Mouse (Mus musculus) embryo, embryonic 9.5 days (tissue): ENCODE measurements around the gene Jup.
A peak's percentile ranks its signal among the peaks of the same experiment; 100 is the strongest.
"Not testable (repeated sequence)": the region's sequence is repeated elsewhere in the genome, so short reads cannot be mapped to it uniquely, and the experiment has no call there.

Source experiments
- DNase-seq: peaks from one replicate; pipeline ENCODE4 v3.0.0-alpha.2; 2017; ENCODE audit errors: extremely low spot score

Jup gene

DNA sequence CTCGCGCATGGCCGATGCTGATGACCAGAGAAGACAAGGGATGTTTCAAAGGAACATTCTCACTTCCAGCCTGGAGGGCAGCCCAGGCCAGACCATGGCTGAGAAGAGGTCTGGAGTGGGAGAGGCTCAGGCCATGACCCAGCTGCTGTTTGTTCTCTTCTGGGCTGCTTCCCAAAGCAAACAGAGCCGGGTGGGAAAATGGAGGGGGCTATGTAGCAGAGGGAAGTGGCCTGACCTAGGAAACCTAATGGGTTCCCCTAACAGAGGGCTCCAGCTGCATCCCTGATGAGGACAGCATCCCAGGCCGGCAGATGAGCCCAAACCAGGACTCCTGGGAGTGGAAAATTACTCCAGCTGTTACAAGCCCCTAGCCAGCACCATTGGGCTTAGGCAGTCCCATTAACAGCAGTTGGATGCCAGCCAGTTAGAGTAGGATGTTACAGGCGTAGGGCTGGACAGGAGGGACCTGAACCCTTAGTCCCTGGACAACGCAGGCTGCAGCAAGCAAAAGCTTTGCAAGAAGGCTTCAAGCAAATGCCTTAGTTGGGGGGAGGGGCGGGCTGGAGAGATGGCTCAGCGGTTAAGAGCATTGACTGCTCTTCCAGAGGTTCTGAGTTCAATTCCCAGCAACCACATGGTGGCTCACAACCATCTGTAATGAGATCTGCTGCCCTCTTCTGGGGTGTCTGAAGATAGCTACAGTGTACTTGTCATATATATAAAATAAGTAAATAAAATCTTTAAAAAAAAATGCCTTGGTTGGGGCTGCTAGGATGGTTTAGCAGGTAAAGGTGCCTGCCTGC lies 6.3 kb downstream of the Jup start:
- no peak for DNase-seq

GRCm38 (mm10) chr11:100389931-100390445 lies 7.6 kb downstream of the Jup start:
- DNase-seq: no peak

DNA sequence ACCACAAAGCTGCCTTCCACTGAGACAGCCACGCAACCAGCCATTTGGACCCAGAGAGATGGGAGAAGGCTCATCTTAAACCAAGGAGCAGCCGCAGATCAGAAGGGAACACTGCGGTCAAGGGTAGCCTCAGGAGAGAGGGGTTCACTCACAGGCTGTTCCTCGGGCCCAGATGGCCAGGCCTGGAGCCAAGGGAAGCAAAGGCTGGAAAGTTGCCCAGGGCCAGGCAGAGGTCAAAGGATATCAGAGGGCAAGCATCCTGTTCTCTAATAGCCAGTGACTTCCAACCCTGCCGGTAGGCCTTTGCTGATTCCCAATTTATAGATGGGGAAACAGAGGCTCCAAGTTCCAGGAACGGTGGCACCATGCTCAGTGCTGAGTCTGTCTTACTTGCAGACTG lies 9.0 kb downstream of the Jup start:
- DNase-seq: no peak

DNA sequence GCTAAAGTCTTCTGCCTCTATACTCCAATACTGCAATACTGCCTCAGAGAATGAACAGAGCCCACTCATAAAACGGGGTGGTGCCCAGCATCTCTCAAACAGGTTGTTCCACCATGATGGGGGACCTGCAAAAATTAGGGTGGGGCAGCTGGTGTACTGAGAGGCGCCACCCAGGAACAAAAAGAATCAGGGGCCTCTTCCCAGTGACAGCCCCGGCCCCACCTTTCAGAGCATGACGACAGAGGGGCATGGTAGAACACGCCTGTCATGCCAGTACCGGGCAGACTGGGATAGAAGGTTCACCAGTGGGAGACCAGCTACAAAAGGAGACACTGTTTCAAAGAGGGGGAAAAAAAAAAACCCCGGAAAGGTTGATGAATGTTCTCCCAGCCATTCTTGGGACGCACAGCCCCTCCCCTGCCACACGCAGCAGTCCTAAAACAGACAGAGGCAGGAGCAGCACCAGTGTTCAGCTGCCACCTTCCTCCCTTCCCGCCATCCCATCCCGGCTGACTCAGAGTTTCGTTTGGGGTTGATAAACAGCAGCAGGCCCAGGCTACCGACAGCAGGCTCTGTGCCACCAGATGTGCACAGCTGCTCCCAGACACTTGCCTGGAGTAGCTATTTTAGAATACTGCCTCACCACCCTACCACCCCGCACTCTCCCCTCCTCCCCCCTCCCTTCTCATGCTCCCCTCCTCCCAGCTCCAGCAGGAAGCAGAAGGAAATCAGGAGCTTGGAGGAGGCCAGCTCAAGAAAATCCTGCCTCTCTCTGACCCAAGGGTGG lies 9.8 kb downstream of the Jup start:
- DNase-seq: peak; percentile 23

- DNase-seq: no peak
These were observed 10.5 kb downstream of the Jup start for GRCm38 (mm10) chr11:100387111-100387510.

DNA sequence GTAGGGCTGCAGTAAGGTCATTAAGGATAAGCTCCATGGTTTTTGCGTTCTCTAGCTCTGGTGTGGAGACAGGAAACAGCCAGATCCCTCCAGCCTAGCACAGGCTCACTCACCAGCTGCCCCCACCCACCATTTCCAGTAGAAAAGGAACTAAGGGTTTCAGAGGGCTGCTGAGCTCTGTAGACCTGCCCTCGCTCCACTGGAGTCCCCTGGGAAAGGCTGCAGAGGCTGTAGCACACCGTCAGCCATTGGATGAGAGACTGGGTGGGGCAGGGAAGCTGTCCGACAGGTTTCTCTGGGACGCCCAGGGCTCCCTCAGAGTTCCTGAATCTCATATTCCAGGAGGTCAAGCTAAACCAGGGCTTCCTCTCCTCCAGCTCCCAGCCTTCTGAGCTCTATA lies 11.0 kb downstream of the Jup start:
- DNase-seq: no peak

- DNase-seq: no peak
These were observed 12.5 kb downstream of the Jup start for GRCm38 (mm10) chr11:100385016-100385415.

DNA sequence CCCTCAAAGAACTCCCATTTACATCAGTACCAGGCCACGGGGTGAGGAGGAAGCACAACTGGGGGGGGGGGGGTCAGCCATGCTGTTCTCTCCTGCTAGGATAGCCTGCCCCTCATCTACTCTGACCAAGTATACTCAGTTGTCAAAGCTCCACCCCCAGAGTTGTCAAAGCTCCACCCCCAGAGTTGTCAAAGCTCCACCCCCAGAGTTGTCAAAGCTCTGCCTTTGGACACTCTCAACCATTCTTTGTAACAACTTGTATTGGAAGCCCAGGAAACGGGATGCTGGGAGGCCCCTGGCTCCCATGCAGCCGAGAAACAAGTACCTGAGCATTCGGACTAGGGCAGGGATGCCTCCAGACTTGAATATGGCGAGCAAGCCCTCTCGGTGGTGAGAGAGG lies 14.9 kb downstream of the Jup start:
- no peak for DNase-seq

DNA sequence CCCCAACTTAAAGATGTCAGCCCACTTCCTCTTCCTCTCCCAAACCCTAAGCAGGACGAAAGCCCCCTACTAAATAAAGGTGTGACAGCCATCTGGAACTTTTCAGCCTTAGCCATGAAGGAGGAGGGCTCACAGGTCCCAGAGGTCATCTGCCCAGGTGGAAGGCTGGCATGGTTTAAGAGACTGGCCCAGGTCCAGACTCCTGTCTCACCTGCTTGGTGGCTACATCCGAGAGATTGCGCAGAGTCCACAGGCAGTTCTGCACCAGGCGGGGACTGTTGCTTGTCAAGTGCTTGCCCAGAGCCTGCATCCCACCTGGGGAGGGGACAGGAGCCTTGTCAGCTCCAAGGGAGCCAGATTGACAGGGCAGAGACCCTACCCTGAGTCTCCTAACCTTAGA lies 18.3 kb downstream of the Jup start:
- no peak for DNase-seq

- DNase-seq: no peak
These were observed 19.1 kb downstream of the Jup start for GRCm38 (mm10) chr11:100378446-100378845.

- DNase-seq: no peak
These were observed 19.6 kb downstream of the Jup start for GRCm38 (mm10) chr11:100377989-100378388.

DNA sequence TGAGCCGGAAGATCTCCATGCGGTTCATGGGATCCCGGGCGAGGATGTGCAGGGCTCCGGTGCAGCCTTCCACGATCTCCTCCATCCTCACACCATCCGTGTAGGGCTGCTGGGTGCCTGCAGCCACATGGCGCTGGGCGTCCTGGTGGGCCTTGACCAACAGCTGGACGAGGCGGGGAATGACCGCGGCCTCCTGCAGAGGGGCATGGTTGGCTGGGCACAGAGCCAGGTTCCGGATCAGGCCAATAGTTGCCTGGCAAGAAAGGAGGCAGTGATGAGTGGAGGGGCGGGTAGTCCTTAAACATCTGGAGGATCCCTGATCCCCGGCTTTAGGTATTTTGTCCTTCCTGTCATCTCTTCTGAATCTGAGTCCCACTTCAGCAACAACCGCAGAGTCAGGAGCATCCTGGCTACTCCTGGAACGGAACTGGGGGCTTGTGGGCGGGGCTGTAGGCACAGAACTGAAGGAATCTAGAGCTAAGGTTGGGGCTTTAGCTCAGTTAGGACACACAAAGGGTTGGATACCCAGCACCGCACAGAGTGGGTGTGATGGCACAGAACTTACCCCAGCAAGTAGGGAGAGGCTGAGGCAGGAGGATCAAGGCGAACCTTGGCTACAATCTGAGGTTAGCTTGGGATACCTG lies 20.7 kb downstream of the Jup start:
- no peak for DNase-seq

DNA sequence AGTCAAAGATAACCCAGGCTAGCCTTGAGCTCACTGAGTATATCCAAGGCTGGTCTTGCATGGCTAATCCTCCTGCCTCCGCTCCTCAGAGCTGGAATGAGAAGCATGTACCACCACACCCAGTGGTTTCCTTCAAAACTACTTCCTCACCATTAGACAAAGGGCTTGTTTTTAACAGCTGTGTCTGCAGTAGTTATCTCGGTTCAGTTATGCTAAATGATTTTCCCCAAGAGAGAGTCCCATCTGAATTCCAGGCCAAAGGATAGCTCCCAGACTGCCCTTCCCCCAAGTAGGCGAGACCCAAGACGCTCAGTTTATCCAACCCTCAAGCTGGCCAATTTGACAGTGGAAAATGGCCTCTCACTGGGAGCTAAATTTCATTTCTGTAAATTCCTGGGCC lies 21.6 kb downstream of the Jup start:
- DNase-seq: no peak

DNA sequence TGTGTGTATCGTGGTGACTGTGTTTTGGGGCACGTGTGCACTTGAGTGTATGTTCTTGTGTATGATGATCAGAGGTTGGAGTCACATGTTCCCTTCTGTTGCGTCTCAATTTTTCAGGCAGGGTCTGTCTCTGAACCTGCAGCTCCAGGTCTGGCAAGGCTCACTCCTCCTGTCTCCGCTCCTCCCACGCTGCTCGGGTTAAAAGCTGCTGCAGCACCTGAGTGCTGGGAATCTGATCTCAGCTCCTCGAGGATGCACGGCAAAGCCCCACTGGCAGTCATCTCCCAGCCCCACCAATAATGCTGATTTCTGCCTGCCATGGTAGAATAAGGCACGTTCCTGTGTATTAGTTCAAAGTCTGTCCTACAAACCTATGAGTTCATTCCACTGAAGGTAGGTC lies 22.4 kb downstream of the Jup start:
- DNase-seq: no peak

DNA sequence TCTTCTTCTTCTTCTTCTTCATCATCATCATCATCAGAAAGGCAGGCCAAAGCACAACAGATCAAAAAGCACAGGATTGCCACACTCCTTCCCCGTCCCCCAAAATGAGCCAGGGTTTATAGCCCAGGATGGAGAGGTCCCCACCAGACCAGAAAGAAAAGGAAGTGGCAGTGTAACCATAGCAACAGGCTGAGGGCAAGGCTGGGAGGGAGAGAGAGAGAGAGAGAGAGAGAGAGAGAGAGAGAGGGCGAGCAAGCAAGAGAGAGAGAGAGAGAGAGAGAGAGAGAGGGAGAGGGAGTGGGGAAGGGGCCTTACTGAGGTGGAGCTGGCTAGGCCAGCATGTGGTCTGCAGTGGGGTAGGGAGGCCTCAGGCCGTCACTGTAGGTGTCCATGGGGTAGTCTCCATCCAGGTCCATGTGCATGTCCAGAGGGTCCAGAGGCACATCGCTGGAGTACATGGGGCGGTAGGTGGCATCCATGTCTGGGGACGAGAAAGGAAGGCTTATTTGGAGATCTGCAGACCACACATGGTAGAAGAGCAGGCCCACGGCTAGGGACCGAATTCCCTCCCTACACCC lies 25.5 kb downstream of the Jup start:
- no peak for DNase-seq

DNA sequence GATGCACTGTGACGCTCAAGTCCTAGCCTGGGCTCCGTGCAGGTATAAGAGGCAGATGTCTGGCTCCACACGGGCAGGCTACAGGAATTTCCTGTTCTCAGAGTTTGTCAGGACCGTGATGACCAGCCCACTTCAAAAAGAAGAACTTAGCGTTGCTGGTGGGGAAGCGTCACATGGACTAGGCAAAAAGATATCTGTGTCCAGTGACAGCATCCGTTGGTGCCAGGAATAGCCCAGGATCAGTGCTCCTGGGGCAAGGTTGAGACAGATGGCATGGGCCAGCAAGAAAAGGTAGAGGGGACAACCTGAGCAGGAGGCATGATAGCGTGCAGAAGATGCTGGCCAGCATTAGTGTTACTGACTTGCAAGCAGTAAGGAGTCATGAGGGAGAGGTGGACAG lies 27.7 kb downstream of the Jup start:
- no peak for DNase-seq

DNA sequence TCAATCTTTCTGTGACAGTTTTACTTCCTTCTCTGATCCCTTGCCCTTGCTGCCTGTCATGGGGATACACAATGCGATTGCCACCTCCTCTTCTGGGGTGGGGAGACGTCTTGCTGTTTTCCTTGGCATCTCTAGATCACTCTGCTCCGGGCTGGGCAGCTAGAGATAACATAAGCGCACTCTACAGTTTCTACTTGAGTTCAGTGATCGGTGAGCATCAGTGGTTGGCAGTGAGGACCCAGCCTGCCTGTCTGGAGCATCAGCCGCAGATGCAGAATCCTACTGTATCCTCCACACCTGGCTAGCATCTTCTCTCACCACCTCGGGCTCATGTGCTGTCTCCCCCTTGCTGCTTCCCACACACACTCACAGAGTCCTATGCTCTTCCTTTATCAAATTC lies 28.4 kb downstream of the Jup start:
- no peak for DNase-seq

- DNase-seq: peak; percentile 64
These were observed 34.5 kb downstream of the Jup start for GRCm38 (mm10) chr11:100362979-100363562.

GRCm38 (mm10) chr11:100362209-100362978 lies 35.2 kb downstream of the Jup start:
- peak; percentile 79 for DNase-seq

- not testable (repeated sequence) for DNase-seq
These were observed 36.5 kb downstream of the Jup start for GRCm38 (mm10) chr11:100361059-100361458.

- DNase-seq: no peak
These were observed 37.4 kb downstream of the Jup start for GRCm38 (mm10) chr11:100360175-100360574.
